Mouse (Mus musculus): Measurements from ENCODE around the gene Cdkal1.

GRCm38 (mm10) chr13:29726154-29726825, 129.2 kb downstream of the Cdkal1 start:
- TF ChIP-seq CTCF (conservative IDR thresholded peaks at IDR 0.05; ENCODE audit: insufficient read depth, insufficient read length, low read depth, low read length) = no peak
- TF ChIP-seq POLR2A (IDR thresholded peaks at IDR 0.05; ENCODE audit: low read depth, low read length) = no peak
